Mouse (Mus musculus) forebrain, embryonic 15.5 days (tissue): ENCODE data around the gene Ifngr2. TPM values are rescaled to one million over a fixed set of nuclear protein-coding genes. Genes with fewer than 3 reads are reported as not detected.

Source experiments
- ATAC-seq: fragments of 200-750 bp; cut with Nextera tagmentation; replicated peaks from 2 replicates; pipeline ENCODE4 v1.8.0; 2017; ENCODE audit warnings: mild to moderate bottlenecking, moderate TSS enrichment, moderate library complexity
- H3K27ac ChIP-seq: fragments of 300-500 bp; sonication (generic); replicated peaks from 2 replicates; pipeline ENCODE4 v1.5.1; 2015; ENCODE audit warnings: mild to moderate bottlenecking, inconsistent platforms
- H3K27me3 ChIP-seq: fragments of 300-500 bp; sonication (generic); 2 replicates; pipeline ENCODE4 v1.6.1; 2015; ENCODE audit warnings: inconsistent platforms
- H3K36me3 ChIP-seq: fragments of 300-500 bp; sonication (generic); 2 replicates; pipeline ENCODE4 v1.6.1; 2015; ENCODE audit warnings: mild to moderate bottlenecking, inconsistent platforms
- H3K4me1 ChIP-seq: fragments of 300-500 bp; sonication (generic); 2 replicates; pipeline ENCODE4 v1.6.1; 2015; ENCODE audit warnings: inconsistent platforms
- H3K4me2 ChIP-seq: fragments of 300-500 bp; sonication (generic); replicated peaks from 2 replicates; pipeline ENCODE4 v1.6.1; 2015; ENCODE audit warnings: mild to moderate bottlenecking, inconsistent platforms
- H3K4me3 ChIP-seq: fragments of 300-500 bp; sonication (generic); 2 replicates; pipeline ENCODE4 v1.5.1; 2015; ENCODE audit warnings: mild to moderate bottlenecking, inconsistent platforms
- H3K9ac ChIP-seq: fragments of 300-500 bp; sonication (generic); replicated peaks from 2 replicates; pipeline ENCODE4 v1.6.1; 2015; ENCODE audit warnings: mild to moderate bottlenecking, inconsistent platforms
- H3K9me3 ChIP-seq: fragments of 300-500 bp; sonication (generic); 2 replicates; pipeline ENCODE4 v1.6.1; 2016; ENCODE audit warnings: inconsistent platforms
- WGBS: fragments of 180-500 bp; shearing (Covaris S2); methylation state at CpG from one replicate; pipeline ENCODE4 v1.1.7; 2015; ENCODE audit warnings: mixed read lengths; 5-methylcytosine and 5-hydroxymethylcytosine counted together
- polyA plus RNA-seq: library from polyadenylated mRNA; unstranded; fragments of >200 nt; fragmentation: Nextera tagmentation; extraction: Ambion mirVana; gene quantifications from 2 replicates; pipeline ENCODE4 v1.2.1, GENCODE M21; 2015

The Ifngr2 gene
- polyA plus RNA-seq, 1 experiment from 2014 or later: 105 TPM

DNA sequence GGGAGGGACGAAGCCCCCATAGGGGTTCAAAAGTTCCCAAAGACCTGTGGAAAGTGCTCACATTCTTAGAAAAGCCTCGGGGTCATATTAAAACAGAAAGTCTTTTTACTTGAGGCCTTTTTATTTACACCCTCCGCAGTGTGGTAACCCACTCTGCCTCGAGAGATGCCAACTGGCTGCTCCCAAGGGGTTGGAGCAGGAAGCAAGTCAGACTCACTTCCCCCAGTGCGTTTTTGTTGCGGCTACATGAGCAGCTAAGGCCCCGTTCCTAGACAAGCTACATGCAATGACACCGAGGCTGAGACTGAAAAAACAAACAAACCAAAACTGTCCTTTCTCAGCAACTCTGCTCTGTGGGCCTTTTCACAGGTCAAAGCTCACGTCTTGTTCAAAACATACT is 8.4 kb upstream of the Ifngr2 start:
- H3K36me3 ChIP-seq: no peaks in the 10 kb centered on the region
- no peaks in the 10 kb centered on the region for H3K9me3 ChIP-seq
- no peak overlapping the region for H3K4me2 ChIP-seq
- 79% methylated on average over 9 of the region's 9 CpGs for WGBS
- H3K4me3 ChIP-seq: no peak overlapping the region
- no peak overlapping the region for H3K27ac ChIP-seq
- no peaks in the 10 kb centered on the region for H3K27me3 ChIP-seq
- ATAC-seq: no peak
- no peak overlapping the region for H3K9ac ChIP-seq
- peaks cover 12% of the 10 kb centered on the region for H3K4me1 ChIP-seq

DNA sequence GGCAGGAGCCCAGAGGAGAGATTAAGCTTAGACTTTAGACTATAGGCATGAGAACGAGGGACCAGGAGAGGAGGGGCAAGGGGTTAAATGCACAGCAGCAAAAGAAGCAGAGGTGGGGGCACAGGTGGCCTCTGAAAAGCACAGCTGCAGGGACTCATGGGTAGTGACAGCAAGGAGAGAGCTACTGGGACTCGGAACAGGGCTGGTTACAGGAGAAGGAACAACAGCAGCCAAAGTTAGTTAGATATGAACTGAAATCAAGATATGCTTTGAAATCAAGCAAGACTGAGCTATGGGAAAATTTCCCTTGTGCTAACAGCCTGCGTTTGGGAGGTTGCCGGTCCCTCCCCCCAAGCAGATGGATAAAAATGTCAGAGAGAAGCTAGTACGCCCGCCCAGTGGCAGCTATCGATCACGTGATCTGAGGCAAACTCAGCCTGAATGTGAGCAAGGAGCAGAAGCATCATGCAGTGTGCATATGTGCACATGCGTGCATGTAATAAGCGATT is 5.2 kb upstream of the Ifngr2 start:
- peaks cover 15% of the 10 kb centered on the region for H3K4me1 ChIP-seq
- peak; percentile 86 for ATAC-seq
- WGBS: 25% methylated on average over 10 of the region's 10 CpGs
- no peaks in the 10 kb centered on the region for H3K9me3 ChIP-seq
- H3K9ac ChIP-seq: no peak overlapping the region
- H3K27ac ChIP-seq: peak overlapping the region; percentile 80
- no peaks in the 10 kb centered on the region for H3K36me3 ChIP-seq
- peak overlapping the region; percentile 17; the same call in 1 of the 2 replicates for H3K4me3 ChIP-seq
- peak overlapping the region; percentile 33 for H3K4me2 ChIP-seq
- H3K27me3 ChIP-seq: no peaks in the 10 kb centered on the region

DNA sequence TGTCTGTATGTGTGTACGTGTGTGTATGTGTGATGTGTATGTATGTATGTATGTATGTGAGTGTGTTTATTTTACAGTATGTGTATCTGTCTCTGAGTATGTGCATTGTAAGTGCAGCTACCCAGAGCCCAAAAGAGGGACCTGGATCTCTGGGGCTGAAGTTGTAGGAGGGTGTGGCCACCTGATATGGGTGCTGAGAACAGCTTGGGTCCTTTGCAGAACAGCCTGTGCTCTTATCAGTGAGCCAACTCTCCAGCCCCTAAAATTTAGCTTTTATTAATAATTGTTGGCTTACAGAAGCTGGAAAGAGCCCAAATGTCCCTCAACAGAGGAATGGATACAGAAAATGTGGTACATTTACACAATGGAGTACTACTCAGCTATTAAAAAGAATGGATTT is 3.3 kb upstream of the Ifngr2 start:
- no peaks in the 10 kb centered on the region for H3K27me3 ChIP-seq
- H3K9ac ChIP-seq: no peak overlapping the region
- H3K9me3 ChIP-seq: no peaks in the 10 kb centered on the region
- no peaks in the 10 kb centered on the region for H3K36me3 ChIP-seq
- ATAC-seq: no peak
- no peak overlapping the region for H3K27ac ChIP-seq
- H3K4me3 ChIP-seq: no peak overlapping the region
- peaks cover 28% of the 10 kb centered on the region for H3K4me1 ChIP-seq
- WGBS: 100% methylated on average over 1 of the region's 1 CpGs
- H3K4me2 ChIP-seq: no peak overlapping the region

- Histone ChIP-seq H3K9me3 (no peaks in the 10 kb centered on the region), H3K36me3 (no peaks in the 10 kb centered on the region), H3K4me3 (no peak overlapping the region), H3K4me2 (peak overlapping the region; percentile 61; the same call in 1 of the 2 replicates), H3K4me1 (peaks cover 43% of the 10 kb centered on the region), H3K27ac (no peak overlapping the region), H3K9ac (no peak overlapping the region), H3K27me3 (no peaks in the 10 kb centered on the region)
- 75% methylated on average over 10 of the region's 10 CpGs for WGBS
- no peak for ATAC-seq
These were observed 1.1 kb upstream of the Ifngr2 start for GRCm38 (mm10) chr16:91545597-91546281.

- Histone ChIP-seq H3K4me2 (peak overlapping the region; percentile 61), H3K27ac (no peak overlapping the region), H3K9ac (peak overlapping the region; percentile 90), H3K4me1 (peaks cover 39% of the 10 kb centered on the region), H3K36me3 (no peaks in the 10 kb centered on the region), H3K27me3 (no peaks in the 10 kb centered on the region), H3K4me3 (peak overlapping the region; percentile 87), H3K9me3 (no peaks in the 10 kb centered on the region)
- 21% methylated on average over 14 of the region's 14 CpGs for WGBS
- peak; percentile 46 for ATAC-seq
These were observed 459 bp upstream of the Ifngr2 start for GRCm38 (mm10) chr16:91546391-91546835.

- Histone ChIP-seq H3K27me3 (no peaks in the 10 kb centered on the region), H3K27ac (no peak overlapping the region), H3K36me3 (no peaks in the 10 kb centered on the region), H3K4me1 (peaks cover 31% of the 10 kb centered on the region), H3K9me3 (no peaks in the 10 kb centered on the region), H3K9ac (peak overlapping the region; percentile 90; the same call in 1 of the 2 replicates), H3K4me3 (peak overlapping the region; percentile 87), H3K4me2 (peak overlapping the region; percentile 61)
- ATAC-seq: no peak
- WGBS: 56% methylated on average over 5 of the region's 5 CpGs
These were observed 1.1 kb downstream of the Ifngr2 start for GRCm38 (mm10) chr16:91547974-91548373.

DNA sequence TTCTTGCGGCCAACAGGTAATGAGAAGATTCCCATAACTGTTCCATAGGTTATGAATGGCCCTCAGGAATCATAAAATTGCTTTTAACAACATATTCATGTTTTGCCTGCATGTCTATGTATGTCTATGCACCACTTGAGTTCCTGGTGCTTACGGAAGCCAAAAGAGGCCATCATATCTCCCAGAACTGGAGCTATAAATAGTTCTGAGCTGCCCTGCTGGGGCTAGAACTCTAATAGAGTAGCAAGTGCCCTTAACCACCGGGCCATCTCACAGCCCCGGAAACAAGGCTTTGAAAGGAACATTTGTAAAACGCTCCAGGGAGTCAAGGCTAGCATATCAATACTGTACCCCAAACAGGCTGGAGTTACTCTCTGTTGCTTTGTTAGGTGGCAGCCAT is 1.7 kb downstream of the Ifngr2 start:
- Histone ChIP-seq H3K9ac (peak overlapping the region; percentile 37), H3K4me3 (peak overlapping the region; percentile 87), H3K4me1 (peaks cover 36% of the 10 kb centered on the region), H3K27ac (peak overlapping the region; percentile 23; the same call in 1 of the 2 replicates), H3K27me3 (no peaks in the 10 kb centered on the region), H3K9me3 (no peaks in the 10 kb centered on the region), H3K36me3 (no peaks in the 10 kb centered on the region), H3K4me2 (peak overlapping the region; percentile 61)
- 50% methylated on average over 5 of the region's 5 CpGs for WGBS
- no peak for ATAC-seq

DNA sequence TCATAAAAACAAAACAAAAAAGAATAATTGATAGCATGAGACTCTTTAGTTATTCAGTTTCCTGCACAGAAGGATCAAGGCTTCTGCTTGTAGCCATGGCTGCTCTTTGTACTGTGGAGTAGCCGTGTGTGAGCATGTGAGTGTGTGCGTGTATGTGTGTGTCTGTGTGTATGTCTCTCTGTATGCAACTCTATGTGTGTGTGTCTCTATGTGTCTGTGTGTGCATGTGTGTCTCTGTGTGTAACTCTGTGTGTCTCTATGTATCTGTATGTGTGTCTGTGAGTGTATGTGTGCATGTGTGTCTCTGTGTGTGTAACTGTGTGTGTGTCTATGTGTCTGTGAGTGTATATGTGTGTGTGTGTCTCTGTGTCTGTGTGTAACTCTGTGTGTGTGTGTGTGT is 2.1 kb downstream of the Ifngr2 start:
- 55% methylated on average over 2 of the region's 2 CpGs for WGBS
- ATAC-seq: no peak
- Histone ChIP-seq H3K27me3 (no peaks in the 10 kb centered on the region), H3K27ac (peak overlapping the region; percentile 23; the same call in 1 of the 2 replicates), H3K4me1 (peaks cover 40% of the 10 kb centered on the region), H3K36me3 (no peaks in the 10 kb centered on the region), H3K4me2 (peak overlapping the region; percentile 61), H3K9me3 (no peaks in the 10 kb centered on the region), H3K9ac (peak overlapping the region; percentile 37), H3K4me3 (peak overlapping the region; percentile 87)

DNA sequence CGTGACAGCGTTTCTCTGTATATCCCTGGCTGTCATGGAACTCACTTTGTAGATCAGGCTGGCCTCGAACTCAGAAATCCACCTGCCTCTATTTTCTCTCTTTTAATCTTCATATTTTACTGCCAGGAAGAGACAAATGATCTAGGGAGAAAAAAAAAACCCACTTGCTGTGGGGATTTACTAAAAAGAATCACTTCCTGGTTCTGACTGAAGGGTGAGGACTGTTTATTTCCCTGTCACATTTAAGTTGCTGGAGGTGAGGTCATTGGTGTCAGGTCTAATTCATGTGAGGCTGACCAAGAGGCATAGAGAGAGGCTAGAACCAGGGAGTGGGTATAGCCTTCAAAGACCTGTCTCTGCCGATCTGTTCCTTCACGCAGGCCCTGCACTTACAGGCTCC is 2.7 kb downstream of the Ifngr2 start:
- Histone ChIP-seq H3K27me3 (no peaks in the 10 kb centered on the region), H3K36me3 (no peaks in the 10 kb centered on the region), H3K4me3 (no peak overlapping the region), H3K4me2 (peak overlapping the region; percentile 61), H3K9me3 (no peaks in the 10 kb centered on the region), H3K4me1 (peaks cover 41% of the 10 kb centered on the region), H3K9ac (peak overlapping the region; percentile 15; the same call in 1 of the 2 replicates), H3K27ac (0 out of 2 replicates have a peak overlapping the region, but pooled peaks have one; percentile 19)
- WGBS: 51% methylated on average over 5 of the region's 5 CpGs
- ATAC-seq: no peak

- Histone ChIP-seq H3K27me3 (no peaks in the 10 kb centered on the region), H3K9ac (no peak overlapping the region), H3K9me3 (no peaks in the 10 kb centered on the region), H3K4me2 (no peak overlapping the region), H3K4me3 (no peak overlapping the region), H3K27ac (no peak overlapping the region), H3K4me1 (peaks cover 41% of the 10 kb centered on the region), H3K36me3 (peaks cover 2% of the 10 kb centered on the region; the same call in 1 of the 2 replicates)
- WGBS: 76% methylated on average over 10 of the region's 10 CpGs
- no peak for ATAC-seq
These were observed 4.2 kb downstream of the Ifngr2 start for GRCm38 (mm10) chr16:91551081-91551524.

GRCm38 (mm10) chr16:91552072-91552471 is 5.2 kb downstream of the Ifngr2 start:
- WGBS: 67% methylated on average over 9 of the region's 9 CpGs
- H3K9me3 ChIP-seq: no peaks in the 10 kb centered on the region
- peaks cover 35% of the 10 kb centered on the region for H3K4me1 ChIP-seq
- no peak overlapping the region for H3K4me3 ChIP-seq
- no peak overlapping the region for H3K27ac ChIP-seq
- H3K36me3 ChIP-seq: peaks cover 2% of the 10 kb centered on the region; the same call in 1 of the 2 replicates
- no peak for ATAC-seq
- no peak overlapping the region for H3K4me2 ChIP-seq
- no peak overlapping the region for H3K9ac ChIP-seq
- no peaks in the 10 kb centered on the region for H3K27me3 ChIP-seq

DNA sequence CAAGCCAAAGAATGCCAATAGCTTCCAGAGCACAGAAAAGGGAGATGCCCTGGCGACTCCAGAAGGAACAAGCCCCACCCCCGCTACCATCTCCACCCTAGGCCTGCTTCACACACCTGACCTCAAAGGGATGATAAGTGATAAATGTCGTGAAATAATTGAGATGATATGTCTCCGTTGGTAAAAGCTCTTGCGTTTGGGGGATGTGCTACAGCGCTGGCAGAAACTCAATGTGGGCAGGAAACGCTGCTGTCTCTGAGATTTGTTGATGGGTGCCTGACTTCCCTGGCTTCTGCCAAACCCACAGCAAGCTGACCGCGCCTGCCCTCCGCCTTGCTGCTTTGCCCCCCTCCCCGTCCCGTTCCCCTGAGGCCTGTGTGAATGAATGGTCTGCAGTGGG is 6.8 kb downstream of the Ifngr2 start:
- ATAC-seq: no peak
- Histone ChIP-seq H3K9ac (no peak overlapping the region), H3K4me2 (peak overlapping the region; percentile 1; the same call in 1 of the 2 replicates), H3K4me1 (peaks cover 24% of the 10 kb centered on the region), H3K4me3 (no peak overlapping the region), H3K36me3 (peaks cover 9% of the 10 kb centered on the region; the same call in 1 of the 2 replicates), H3K9me3 (no peaks in the 10 kb centered on the region), H3K27ac (no peak overlapping the region), H3K27me3 (no peaks in the 10 kb centered on the region)
- WGBS: 69% methylated on average over 12 of the region's 12 CpGs
